Mouse (Mus musculus) megakaryocyte, embryonic 14.5 days (primary cell): ENCODE measurements around the gene Gramd2.

Experiments used
- FLI1 ChIP-seq: IDR thresholded peaks from 2 replicates; pipeline ENCODE4 v1.6.1; 2012; ENCODE audit warnings: low read length, inconsistent platforms, mixed read lengths
- GATA1 ChIP-seq: IDR thresholded peaks from 3 replicates; pipeline ENCODE4 v1.6.1; 2012; ENCODE audit warnings: mixed read lengths, low read length, inconsistent platforms, borderline replicate concordance

DNA sequence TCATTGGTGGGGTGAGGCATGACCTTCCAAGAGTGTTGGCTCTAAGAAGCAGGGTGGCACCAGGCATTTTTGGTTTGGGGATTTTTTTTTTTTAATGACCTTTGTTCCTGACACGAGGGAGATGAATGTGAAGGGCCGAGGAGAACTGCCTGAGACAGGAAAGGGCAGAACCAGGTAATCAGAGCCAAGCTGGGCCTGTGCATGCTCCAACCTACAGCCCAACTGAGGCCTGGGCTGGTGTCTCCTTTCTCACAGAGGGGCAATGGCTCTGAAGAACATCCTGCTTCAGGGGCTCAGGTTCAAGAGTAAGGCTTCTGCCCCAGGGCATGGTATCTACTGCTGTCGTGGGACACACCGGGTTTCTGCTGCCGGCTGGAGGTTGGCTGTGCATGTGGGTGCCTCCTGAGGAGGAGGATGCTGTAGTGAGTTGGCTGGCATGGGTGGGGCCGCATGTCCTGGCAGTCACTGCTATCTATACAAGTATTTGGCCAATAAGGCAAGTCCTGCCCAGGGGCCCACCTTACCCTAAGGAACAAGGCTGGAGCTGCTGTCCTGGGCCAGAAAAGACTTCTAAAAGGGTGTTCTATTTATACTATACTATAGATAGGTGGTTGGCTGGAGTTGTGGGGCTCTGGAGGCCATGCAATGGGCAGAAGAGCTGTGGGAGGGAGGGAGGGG is 18.5 kb upstream of the Gramd2 start:
- TF ChIP-seq FLI1, result no peak
- TF ChIP-seq GATA1, result no peak
